Mouse (Mus musculus) thymus, postnatal 36 days (tissue): ENCODE results near the gene Tnpo1.
"Not testable (repeated sequence)": the region's sequence is repeated elsewhere in the genome, so short reads cannot be mapped to it uniquely, and the experiment has no call there.

Source experiments
- DNase-seq, 2 experiments: peaks; one replicate each; pipeline ENCODE4 v3.0.0; 2022; ENCODE audit warnings: mixed read lengths in 2 of 2

Gene Tnpo1

GRCm38 (mm10) chr13:98883774-98884173 is 42.4 kb downstream of the Tnpo1 start:
- DNase-seq, result no peak

- no peak for DNase-seq
Observed at GRCm38 (mm10) chr13:98881991-98882390, 44.2 kb downstream of the Tnpo1 start.

- DNase-seq, result no peak
Observed at GRCm38 (mm10) chr13:98880336-98880735, 45.8 kb downstream of the Tnpo1 start.

- DNase-seq, result no peak
Observed at GRCm38 (mm10) chr13:98879422-98879821, 46.8 kb downstream of the Tnpo1 start.

GRCm38 (mm10) chr13:98877165-98877564 is 49.0 kb downstream of the Tnpo1 start:
- DNase-seq, result no peak

- DNase-seq, result no peak
Observed at GRCm38 (mm10) chr13:98874727-98875126, 51.5 kb downstream of the Tnpo1 start.

GRCm38 (mm10) chr13:98872273-98872847 is 53.8 kb downstream of the Tnpo1 start:
- no peak for DNase-seq

- DNase-seq, result no peak
Observed at GRCm38 (mm10) chr13:98871263-98871662, 54.9 kb downstream of the Tnpo1 start.

- DNase-seq, result no peak
Observed at GRCm38 (mm10) chr13:98868236-98868923, 57.8 kb downstream of the Tnpo1 start.

- DNase-seq, result peak; percentile 30 to 32
Observed at GRCm38 (mm10) chr13:98867810-98868209, 58.4 kb downstream of the Tnpo1 start.

GRCm38 (mm10) chr13:98855291-98855690 is 70.9 kb downstream of the Tnpo1 start:
- DNase-seq, result no peak

GRCm38 (mm10) chr13:98845794-98846193 is 80.4 kb downstream of the Tnpo1 start:
- DNase-seq, result no peak

GRCm38 (mm10) chr13:98836423-98837088 is 89.6 kb downstream of the Tnpo1 start:
- DNase-seq, result no peak

- no peak for DNase-seq
Observed at GRCm38 (mm10) chr13:98835740-98836139, 90.4 kb downstream of the Tnpo1 start.

GRCm38 (mm10) chr13:98834723-98835122 is 91.5 kb downstream of the Tnpo1 start:
- DNase-seq, result no peak

GRCm38 (mm10) chr13:98834199-98834598 is 92.0 kb downstream of the Tnpo1 start:
- no peak for DNase-seq

GRCm38 (mm10) chr13:98832451-98833450 is 93.4 kb downstream of the Tnpo1 start:
- no peak for DNase-seq

- not testable (repeated sequence) for DNase-seq
Observed at GRCm38 (mm10) chr13:98829026-98829425, 97.2 kb downstream of the Tnpo1 start.

- DNase-seq, result no peak
Observed at GRCm38 (mm10) chr13:98825574-98825973, 100.6 kb downstream of the Tnpo1 start.

- DNase-seq, result no peak
Observed at GRCm38 (mm10) chr13:98819094-98819493, 107.1 kb downstream of the Tnpo1 start.

GRCm38 (mm10) chr13:98818205-98818604 is 108.0 kb downstream of the Tnpo1 start:
- no peak for DNase-seq

- no peak for DNase-seq
Observed at GRCm38 (mm10) chr13:98817766-98818165, 108.4 kb downstream of the Tnpo1 start.
